Mouse (Mus musculus): Measurements from ENCODE around the gene Prdm9. TPM values are rescaled to one million over a fixed set of nuclear protein-coding genes. Genes with fewer than 3 reads are reported as not detected.

Prdm9 gene
- polyA plus RNA-seq, 1 experiment from 2014 or later: 1.4 TPM

DNA sequence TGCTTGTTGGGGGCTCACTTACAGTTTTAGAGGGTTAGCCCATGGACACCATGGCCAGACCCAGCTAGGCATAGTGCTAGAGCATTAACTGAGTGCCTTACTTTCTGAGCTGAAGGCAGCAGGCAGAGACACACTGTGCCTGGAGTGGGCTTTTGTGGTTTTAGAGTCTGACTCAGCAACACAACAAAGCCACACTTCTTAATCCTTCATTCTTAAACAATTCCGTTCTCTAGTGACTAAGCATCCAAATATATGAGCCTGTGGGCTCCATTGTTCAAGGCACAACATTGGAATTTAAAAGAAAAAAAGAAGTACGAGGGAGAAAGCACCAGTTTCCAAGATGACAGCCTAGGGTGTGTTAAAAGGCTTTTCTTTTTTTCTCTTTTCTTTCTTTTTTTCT lies 53.5 kb downstream of the Prdm9 start:
- 86% methylated on average over 2 of the region's 2 CpGs for WGBS

GRCm38 (mm10) chr17:15499656-15500394 lies 64.3 kb downstream of the Prdm9 start, which contains the start of the genes Psmb1 and Tbp:
Gene Psmb1 (minus strand): TSS chr17:15499751.
Gene Tbp (plus strand): TSS chr17:15499888.
- H3K4me3 ChIP-seq (ENCODE audit: low read length): peak within 1 kb of the TSS; percentile 91
- peaks cover 10% of the 10 kb centered on the region for H3K36me3 ChIP-seq (ENCODE audit: control insufficient read depth, insufficient read depth, low read length)
- peak within 1 kb of the TSS; percentile 96 for H3K27ac ChIP-seq (ENCODE audit: low read depth, low read length)
- peaks cover 31% of the 10 kb centered on the region for H3K4me1 ChIP-seq (ENCODE audit: control insufficient read depth, insufficient read depth, low read depth, low read length)
- H3K9me3 ChIP-seq (ENCODE audit: control insufficient read depth, low read length): no peaks in the 10 kb centered on the region
- under 1% methylated on average over 61 of the region's 63 CpGs for WGBS
- peak; percentile 93 for ATAC-seq
- no peaks in the 10 kb centered on the region for H3K27me3 ChIP-seq (replicated peaks; ENCODE audit: control insufficient read depth, insufficient read depth, low read length)
- peak within 1 kb of the TSS; percentile 90 for H3K9ac ChIP-seq (ENCODE audit: low read depth, low read length)
- H3K4me2 ChIP-seq (ENCODE audit: low read length): peak within 1 kb of the TSS; percentile 86

More for the DNA sequence above, 53.5 kb downstream of the Prdm9 start:
- Histone ChIP-seq H3K4me3 (ENCODE audit: low read length) (no peak overlapping the region), H3K4me2 (ENCODE audit: low read length) (no peak overlapping the region), H3K36me3 (ENCODE audit: control insufficient read depth, insufficient read depth, low read length) (peaks cover 68% of the 10 kb centered on the region), H3K9ac (ENCODE audit: low read depth, low read length) (no peak overlapping the region), H3K9me3 (ENCODE audit: control insufficient read depth, low read length) (peaks cover 2% of the 10 kb centered on the region; the same call in 1 of the 2 replicates), H3K27me3 (replicated peaks; ENCODE audit: control insufficient read depth, insufficient read depth, low read length) (no peaks in the 10 kb centered on the region), H3K4me1 (ENCODE audit: control insufficient read depth, insufficient read depth, low read depth, low read length) (no peaks in the 10 kb centered on the region), H3K27ac (ENCODE audit: low read depth, low read length) (no peak overlapping the region)
- no peak for ATAC-seq

- peak overlapping the region; percentile 86 for H3K4me2 ChIP-seq (ENCODE audit: low read length)
- H3K27me3 ChIP-seq (replicated peaks; ENCODE audit: control insufficient read depth, insufficient read depth, low read length): no peaks in the 10 kb centered on the region
- no peaks in the 10 kb centered on the region for H3K9me3 ChIP-seq (ENCODE audit: control insufficient read depth, low read length)
- peak overlapping the region; percentile 91 for H3K4me3 ChIP-seq (ENCODE audit: low read length)
- WGBS: 47% methylated on average over 7 of the region's 7 CpGs
- peak overlapping the region; percentile 96 for H3K27ac ChIP-seq (ENCODE audit: low read depth, low read length)
- peaks cover 31% of the 10 kb centered on the region for H3K4me1 ChIP-seq (ENCODE audit: control insufficient read depth, insufficient read depth, low read depth, low read length)
- no peak for ATAC-seq
- H3K9ac ChIP-seq (ENCODE audit: low read depth, low read length): peak overlapping the region; percentile 90; the same call in 1 of the 2 replicates
- H3K36me3 ChIP-seq (ENCODE audit: control insufficient read depth, insufficient read depth, low read length): 0 out of 2 replicates have a peak, but pooled peaks cover 2% of the 10 kb centered on the region
Measured at GRCm38 (mm10) chr17:15498753-15499113, 65.4 kb downstream of the Prdm9 start.

DNA sequence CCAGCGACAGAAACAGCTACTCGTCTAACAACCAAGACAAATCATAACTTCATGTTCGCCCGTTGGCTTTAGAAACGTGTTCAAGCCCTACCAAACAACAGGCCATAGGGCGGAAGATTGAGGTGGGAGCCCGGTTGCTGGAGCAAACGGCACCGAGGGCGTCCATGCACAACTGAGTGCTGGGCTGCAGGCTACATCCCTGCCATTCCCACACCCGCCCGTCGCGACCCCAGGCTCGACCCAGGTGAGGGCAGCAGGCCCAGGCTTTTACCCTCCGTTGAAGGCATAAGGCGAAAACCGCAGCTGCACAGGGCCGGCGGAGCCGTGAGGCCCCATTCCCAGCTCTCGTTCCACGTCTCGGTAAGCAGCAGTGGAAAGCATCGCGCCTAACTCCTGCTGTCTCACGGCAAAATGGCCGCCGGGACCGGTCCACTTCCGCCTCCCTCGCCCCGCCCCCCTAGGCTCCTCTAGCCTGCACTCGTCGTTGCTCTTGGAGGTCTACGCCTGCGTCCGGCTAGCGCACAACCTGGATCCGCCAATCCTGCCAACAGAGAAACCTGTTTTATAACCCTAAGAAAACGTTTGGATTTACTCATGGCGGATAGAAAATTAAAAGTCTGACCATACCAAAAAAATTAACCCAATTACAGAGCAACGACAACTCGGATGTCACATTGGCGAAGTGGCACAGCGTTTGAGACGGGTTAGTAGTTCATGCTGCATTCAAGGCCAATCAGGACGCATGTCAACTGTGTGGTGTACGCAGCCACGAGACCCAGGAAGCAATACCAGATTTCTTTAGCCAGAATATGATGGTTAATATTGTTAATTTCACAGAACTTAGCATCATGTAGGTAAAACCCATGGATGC lies 66.0 kb downstream of the Prdm9 start:
- Histone ChIP-seq H3K27me3 (replicated peaks; ENCODE audit: control insufficient read depth, insufficient read depth, low read length) (no peaks in the 10 kb centered on the region), H3K4me2 (ENCODE audit: low read length) (peak overlapping the region; percentile 86), H3K9me3 (ENCODE audit: control insufficient read depth, low read length) (no peaks in the 10 kb centered on the region), H3K36me3 (ENCODE audit: control insufficient read depth, insufficient read depth, low read length) (no peaks in the 10 kb centered on the region), H3K4me3 (ENCODE audit: low read length) (peak overlapping the region; percentile 91), H3K4me1 (ENCODE audit: control insufficient read depth, insufficient read depth, low read depth, low read length) (peaks cover 31% of the 10 kb centered on the region), H3K27ac (ENCODE audit: low read depth, low read length) (peak overlapping the region; percentile 96), H3K9ac (ENCODE audit: low read depth, low read length) (peak overlapping the region; percentile 90)
- ATAC-seq: peak; percentile 96
- under 1% methylated on average over 49 of the region's 50 CpGs for WGBS

Other genes starting within 250 kb of the Prdm9 start
- gene Dll1, start 187.5 kb downstream of the Prdm9 start, polyA plus RNA-seq (2015; fragmentation: Nextera tagmentation; extraction: Ambion mirVana): 16.3 and 17.7 TPM in 2 replicates
- 45.8 and 48.0 TPM in 2 replicates for gene Fam120b, start 168.2 kb downstream of the Prdm9 start, polyA plus RNA-seq (2015; fragmentation: Nextera tagmentation; extraction: Ambion mirVana)
- 227 and 248 TPM in 2 replicates for gene Psmb1, start 64.6 kb downstream of the Prdm9 start, polyA plus RNA-seq (2015; fragmentation: Nextera tagmentation; extraction: Ambion mirVana)
- 51.1 and 52.6 TPM in 2 replicates for gene Tbp, start 64.5 kb downstream of the Prdm9 start, polyA plus RNA-seq (2015; fragmentation: Nextera tagmentation; extraction: Ambion mirVana)
- gene Pdcd2, start 37.1 kb downstream of the Prdm9 start, polyA plus RNA-seq (2015; fragmentation: Nextera tagmentation; extraction: Ambion mirVana): 49.8 and 55.0 TPM in 2 replicates
- gene Chd1, start 140.6 kb upstream of the Prdm9 start, polyA plus RNA-seq (2015; fragmentation: Nextera tagmentation; extraction: Ambion mirVana): 12.2 and 13.1 TPM in 2 replicates